Mouse (Mus musculus) adrenal gland, adult 2 months (tissue): Measurements from ENCODE around the gene Cygb. TPM values are rescaled to one million over a fixed set of nuclear protein-coding genes. Genes with fewer than 3 reads are reported as not detected.
"Not testable (repeated sequence)": the region's sequence is repeated elsewhere in the genome, so short reads cannot be mapped to it uniquely, and the experiment has no call there.

Experiments
- DNase-seq: peaks from one replicate; pipeline ENCODE4 v3.0.0; 2021
- polyA plus RNA-seq: library from polyadenylated mRNA; depleted of rRNA; stranded (reverse); fragments of >200 nt; gene quantifications from 2 replicates; pipeline ENCODE4 v1.2.3, GENCODE M21; 2012
- total RNA-seq, 2 experiments: library from RNA; stranded (reverse); gene quantifications; 2 replicates each; pipeline ENCODE4 v1.2.3; 2021

Cygb gene
- total and polyA plus RNA-seq, 3 experiments = 24.8 to 54.3 (median 46.8) TPM

DNA sequence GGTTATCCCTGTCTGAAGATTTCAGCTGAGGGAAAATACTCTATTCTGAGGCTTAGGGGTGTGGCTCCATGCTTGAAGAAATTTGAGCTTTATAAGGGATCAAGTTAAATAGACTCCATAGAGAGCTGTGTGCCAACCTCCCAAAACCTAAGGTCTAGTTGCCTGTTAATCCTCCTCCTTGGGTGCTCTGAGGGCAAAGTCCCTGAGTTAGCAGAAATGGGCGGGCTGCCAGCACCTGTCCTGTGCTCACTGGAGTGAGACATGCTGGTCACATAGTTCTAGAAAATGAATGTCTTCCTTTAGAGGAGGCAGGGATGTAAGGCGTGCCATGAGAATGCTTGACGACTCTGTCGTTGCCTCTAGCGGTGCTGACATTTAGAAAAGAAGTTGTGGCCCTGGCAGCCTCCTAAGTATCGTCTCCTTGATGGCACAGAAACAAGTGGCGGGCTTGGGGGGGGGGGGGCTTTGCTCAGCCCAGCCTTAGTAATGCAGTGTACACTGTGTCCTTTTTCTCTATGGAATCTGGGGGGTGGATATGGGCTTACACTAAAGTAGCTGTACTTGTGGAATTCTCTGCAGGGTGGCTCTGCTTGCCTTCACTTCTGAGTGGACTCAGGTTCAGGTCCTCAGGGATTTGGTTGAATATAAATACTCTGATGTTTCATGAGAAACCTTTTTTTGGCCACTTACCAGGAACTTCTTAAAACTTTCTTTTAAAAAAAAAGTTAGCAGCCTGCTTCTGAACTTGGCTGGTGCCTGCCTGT is 20.7 kb upstream of the Cygb start:
- DNase-seq = peak; percentile 79

DNA sequence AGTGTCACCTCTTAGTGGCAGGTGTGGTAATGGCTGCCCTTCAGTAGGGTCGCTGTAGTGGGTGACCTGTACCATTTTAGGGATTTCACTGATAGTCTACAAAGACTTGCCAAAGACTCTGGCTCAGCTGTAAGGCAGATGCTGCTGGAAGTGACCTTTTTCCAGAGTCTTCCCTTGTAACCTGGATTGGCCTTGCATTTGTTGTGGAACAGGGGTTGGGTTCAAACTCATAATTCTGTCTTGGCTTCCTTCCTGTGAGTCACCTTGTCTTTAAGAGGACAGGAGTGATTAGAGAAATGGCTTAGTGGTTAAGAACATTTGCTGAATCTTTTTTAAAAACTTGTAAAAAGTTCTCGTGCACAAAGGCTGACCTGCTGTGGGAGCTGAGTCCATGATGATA is 19.3 kb upstream of the Cygb start:
- no peak for DNase-seq

DNA sequence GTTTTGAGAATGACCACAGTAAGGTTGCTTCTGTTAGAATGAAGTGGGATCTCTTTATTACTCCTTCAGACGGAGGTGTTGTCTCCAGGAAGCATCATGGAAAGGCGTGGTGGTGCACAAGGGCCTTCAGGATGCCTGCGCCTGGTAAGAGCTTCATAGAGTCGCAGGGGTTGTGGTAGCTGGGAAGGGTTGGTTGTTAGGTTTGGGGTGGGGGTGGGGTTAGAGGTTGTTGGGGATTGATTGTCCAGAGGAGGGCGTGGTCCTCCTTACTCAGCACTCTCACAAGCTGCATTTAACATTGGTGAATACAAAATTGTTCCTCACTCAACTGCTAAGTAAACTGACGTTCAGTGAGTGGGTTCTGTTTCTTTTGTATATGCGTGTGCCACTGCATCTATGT is 18.5 kb upstream of the Cygb start:
- DNase-seq = no peak

DNA sequence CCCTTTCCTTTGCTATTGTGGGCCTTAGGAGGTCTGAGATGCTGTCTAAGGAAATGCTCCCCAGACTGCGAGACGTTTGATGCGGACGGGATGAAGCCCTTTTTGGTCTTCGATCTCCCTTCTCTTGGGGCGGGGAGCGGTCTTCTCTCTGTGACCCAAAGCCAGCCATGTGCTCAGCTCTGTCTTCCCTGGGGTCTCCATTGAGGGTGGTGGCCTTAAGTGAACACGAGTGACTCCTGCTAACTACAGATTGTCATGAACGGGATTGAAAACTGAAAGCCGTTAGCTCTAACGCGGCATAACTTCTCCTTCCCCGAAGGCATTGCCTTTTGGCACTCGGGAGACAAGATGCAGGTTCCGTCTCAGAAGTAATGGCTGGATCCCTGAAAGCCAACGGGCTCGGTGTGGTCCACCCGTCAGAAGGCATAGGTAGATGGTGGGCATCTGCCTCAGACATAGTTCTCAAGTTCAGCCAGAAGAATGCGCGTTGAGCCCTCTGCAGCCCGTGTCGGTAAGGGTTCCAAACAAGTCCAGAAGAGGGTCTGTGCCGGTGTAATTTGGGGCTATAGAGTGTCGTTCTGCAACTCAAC is 17.8 kb upstream of the Cygb start:
- no peak for DNase-seq

DNA sequence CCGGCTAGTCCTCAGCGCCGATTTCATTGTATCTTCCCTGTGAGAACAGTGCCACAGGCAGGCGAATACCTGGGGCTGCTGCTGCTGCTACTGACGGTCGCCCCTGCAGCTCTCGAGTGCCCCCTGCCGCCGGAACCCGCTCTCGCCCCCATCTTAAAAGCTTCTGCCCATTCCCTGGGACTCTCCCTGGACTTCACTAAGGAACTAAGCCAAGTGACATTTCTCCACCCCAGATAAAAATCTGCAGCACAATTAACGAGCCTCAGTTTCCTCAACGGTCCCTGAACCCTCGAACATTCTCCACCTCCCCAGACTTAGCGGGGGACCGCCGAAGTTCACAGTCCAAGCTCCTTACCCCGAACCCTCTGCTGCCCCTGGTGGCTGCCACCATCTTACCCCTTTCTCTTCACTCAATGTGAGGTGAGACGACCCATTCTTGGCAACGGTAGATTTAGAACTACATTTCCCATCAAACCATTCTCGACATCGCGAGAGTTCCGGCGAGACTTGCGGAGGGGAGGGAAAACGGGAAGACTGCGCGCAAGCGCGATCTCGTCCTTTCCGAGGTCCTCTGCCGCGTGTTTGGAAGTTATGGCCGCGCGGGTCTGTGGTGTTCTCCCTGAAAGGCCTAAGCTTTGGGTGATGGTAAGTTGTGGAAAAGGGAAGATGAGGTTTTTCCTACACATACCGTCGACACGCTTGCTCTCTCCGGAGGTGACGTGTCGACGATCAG is 17.2 kb upstream of the Cygb start:
- DNase-seq = peak; percentile 96

DNA sequence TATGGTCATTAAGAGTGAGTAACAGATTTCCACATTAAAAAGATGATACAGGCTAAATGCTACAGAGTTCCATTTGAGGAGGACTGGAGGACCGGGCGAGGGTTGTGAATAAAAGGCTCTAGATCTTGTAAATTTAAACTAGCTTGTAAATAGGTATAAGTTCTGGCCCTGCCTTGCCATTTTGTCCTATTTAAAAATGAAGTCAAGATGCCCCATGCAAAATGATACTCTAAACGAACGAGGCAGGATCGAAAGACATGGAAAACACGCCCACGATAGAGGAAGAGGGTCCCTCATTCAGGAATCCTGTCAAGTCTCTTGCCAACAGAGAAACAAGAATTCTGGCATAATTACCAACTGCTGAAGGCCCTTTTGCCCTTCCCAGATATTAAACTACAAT is 16.3 kb upstream of the Cygb start:
- no peak for DNase-seq

DNA sequence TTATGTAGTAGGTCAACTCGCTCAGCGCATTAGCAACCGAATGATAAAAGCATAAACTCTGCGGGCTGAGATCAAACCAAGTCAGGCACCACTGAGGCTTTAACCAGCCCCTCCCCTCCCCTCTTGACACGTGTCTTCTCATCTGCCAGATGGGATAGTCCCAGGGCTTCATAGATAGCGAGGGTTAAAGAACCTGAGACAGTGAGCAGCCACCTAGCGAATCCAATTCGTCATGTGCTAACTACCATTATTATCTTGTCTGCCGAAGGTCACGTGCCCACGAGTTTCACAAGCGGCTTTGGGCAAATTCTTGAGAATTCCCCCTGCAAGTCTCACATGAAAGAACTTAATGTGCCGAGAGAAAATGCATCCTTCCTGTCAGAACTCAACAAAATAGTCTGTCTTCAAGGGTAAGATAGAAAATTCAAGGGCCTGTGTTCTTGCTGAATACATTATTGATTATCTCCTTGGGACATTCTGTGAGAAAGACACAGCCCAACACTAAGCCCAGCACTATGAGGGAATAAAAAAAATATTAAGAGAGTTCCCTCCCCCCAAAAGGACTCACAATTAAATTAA is 15.8 kb upstream of the Cygb start:
- DNase-seq = no peak

DNA sequence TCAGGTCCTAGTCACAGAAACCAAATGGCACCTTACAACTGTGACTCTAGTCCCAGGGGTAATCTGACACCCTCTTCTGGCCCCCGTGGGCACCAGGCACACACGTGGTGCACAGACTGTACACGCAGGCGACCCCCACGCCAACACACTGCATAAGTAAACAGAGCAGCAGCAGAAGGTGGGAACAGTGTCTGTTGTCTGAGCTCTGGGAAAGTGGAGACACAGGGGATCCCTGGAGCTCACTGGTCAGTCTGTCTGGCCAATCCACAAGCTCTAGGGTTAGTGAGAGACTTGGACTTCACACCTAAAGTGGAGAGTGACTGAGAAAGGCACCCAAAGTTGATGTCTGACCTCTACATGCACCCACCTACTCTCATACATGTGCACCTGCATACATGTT is 15.2 kb upstream of the Cygb start:
- DNase-seq = no peak

DNA sequence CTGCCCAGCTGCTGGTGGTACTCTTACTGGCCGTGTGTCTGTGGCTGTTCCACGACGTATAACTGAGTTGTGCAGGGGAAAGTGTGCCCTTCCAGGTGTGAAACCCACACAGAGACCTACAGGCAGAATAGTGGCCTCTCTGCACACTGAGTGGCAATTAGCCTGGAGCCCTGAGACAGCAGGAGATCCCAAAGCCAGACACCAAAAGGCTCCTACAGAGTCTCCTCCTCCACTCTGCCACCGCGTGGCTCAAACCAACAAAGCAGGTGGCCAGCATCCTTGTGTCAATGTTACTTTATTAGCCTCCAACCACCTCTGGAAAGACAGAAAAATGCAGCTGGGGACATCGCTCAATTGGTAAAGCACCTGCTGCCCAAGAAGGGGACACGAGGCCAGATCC is 14.7 kb upstream of the Cygb start:
- no peak for DNase-seq

DNA sequence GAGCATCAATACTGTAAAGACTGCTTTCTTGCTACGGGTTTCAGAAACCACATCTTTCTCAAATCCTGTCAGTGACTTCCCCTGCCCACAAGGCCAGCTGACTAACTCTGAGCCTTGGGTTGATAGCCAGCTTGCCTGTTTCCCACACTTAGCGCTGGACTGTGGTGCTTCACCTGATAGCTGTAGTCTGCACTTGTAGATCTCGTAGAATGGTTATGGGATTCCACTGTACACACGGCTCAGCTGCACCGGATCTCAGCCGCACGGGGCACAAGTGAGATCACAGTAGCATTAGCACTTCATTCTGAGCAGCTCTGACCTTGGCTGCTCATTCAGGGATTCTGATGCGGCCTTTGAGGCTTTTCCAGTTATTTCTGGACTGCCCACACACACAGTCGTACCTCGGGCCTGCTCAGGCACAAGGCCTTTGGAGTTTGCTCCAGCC is 14.3 kb upstream of the Cygb start:
- peak; percentile 85 for DNase-seq

DNA sequence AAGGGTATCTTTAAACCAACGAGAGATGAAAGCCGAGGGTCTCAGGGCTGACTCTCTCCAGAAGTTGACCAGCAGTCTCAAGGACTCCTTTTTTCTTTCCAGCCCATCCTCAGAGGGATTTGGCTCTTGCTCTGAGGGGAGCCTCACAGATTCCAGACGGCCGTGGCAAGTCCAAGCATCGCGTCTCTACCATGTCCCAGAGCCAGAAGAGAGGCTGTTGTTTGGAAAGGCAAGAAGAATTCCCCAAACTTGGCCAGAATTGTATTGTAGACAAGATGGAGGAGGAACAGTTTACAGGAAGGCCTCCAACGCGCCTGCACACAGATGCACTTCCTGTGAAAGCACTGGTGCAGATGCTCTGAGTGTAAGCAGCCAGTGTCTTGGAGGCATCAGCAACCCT is 13.8 kb upstream of the Cygb start:
- peak; percentile 4 for DNase-seq

DNA sequence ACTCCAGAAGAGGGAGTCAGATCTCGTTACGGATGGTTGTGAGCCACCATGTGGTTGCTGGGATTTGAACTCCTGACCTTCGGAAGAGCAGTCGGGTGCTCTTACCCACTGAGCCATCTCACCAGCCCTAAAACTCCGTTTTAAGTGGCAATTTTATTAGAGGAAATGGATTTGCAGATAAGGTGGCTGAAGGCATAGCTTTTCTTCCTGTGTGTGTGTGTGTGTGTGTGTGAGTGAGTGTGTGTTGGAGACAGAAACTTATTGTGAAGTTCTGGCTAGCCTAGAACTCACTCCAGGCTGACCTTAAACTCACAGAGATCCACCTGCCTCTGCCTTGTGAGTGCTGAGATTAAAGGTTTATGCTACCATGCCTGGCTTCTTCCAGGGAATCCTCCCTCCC is 12.9 kb upstream of the Cygb start:
- not testable (repeated sequence) for DNase-seq

DNA sequence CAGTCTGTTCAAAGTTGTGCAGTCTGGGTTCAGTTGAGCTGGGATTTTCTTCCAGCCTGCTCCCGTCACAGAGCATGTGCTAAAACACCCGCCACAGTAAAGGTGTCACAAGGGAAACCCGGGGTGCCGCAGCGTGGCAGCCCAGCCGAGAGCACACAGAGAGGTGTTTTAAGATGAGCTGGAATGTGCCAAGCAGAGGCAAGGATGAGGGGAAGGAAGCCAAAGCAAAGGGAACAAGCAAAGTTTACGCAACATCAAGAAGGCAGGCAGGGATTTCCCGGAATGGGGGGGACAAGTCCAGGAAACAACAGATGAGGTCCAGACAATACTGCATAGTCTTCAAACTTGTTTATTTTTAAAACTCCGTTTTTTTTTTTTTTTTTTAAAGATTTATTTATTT is 12.5 kb upstream of the Cygb start:
- no peak for DNase-seq

DNA sequence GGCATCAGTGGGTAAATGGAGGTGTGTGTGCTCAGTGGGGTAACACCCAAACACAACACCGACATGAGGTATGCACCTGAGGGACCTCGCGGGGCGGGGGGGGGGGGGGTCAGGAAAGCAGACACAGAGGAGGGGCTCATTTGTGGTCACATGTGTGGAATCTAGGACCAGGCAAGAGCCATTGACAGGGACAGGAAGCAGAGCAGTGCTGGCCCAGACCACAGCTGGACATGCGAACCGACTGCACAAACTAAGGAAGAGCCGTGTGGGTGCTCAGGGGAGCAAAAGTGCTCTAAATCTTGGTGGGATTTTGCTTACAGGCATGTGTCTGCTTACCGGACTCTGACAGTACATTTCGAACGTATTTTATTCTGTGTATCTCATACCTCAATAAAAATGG is 11.2 kb upstream of the Cygb start:
- DNase-seq = no peak

DNA sequence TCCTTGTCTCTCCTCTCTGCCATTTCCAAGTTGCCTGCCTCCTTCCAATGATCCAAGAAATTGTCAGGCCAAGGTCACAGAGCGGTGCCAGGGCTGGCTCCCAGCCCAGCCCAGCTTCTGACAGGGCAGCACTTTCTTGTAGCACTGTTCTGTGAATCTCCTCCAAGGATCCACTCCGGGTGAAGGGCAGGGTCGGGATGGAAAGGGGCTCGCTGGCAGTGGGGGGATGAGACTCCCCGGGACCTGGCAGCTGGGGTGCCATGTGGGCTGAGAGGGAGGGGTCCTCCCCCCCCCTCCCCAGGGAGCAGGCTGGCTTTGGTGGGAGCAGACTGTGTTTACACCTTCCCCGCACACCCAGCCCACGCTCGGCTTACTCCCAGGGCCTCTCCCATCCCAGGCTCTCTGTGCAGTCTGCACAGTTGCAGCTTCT is 7.8 kb upstream of the Cygb start:
- peak; percentile 89 for DNase-seq

DNA sequence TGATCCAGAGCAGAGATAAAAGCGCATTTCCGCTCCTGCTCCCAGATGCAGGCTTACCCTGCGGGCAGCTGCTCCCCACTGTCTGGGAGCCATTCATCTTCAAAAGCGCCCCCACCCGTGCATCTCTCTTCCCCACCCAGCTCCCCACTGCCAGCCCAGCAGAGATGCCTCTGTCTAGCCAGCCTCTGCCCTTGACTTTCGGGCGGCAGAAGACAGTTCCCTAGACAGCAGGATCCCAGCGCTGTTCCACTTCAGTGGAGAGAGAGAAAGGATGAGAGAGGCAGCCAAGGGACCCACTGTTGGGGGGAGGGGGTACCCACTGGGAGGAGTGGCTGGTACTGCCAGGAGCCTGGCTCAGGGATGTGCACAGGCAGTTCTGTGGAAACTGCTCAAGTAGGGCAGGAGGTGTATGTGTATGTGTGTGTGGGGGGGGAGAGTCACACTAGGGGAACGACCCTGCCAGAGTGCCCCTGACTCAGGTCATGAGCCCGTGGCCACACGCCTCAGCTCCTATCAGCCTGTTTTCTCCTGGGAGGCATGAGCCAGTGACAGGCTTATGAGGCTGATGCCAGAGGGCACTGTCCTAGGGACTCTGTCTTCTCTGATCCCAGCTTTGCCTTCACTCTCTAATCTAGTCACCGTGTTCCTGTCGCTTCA is 7.3 kb upstream of the Cygb start:
- DNase-seq = peak; percentile 74

DNA sequence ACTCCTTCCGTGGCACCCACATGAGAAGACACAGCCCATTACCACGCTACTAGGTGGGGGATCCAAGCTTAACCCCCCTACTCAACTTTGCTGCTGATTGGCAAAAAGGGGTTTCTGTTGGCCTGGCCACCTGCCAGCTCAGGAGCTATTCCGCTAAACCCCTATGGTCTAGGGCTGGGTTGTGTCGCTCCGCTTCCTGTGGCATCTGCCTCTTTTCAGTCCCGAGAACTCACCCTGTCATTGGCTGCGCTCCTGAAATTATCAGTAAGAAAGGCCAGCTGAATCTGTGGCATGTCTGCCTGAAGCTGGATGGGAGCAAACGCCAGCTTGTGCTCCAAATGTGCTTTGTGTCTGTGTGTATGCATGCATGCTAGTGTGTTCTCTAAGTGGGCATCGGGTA is 6.1 kb upstream of the Cygb start:
- DNase-seq = no peak

DNA sequence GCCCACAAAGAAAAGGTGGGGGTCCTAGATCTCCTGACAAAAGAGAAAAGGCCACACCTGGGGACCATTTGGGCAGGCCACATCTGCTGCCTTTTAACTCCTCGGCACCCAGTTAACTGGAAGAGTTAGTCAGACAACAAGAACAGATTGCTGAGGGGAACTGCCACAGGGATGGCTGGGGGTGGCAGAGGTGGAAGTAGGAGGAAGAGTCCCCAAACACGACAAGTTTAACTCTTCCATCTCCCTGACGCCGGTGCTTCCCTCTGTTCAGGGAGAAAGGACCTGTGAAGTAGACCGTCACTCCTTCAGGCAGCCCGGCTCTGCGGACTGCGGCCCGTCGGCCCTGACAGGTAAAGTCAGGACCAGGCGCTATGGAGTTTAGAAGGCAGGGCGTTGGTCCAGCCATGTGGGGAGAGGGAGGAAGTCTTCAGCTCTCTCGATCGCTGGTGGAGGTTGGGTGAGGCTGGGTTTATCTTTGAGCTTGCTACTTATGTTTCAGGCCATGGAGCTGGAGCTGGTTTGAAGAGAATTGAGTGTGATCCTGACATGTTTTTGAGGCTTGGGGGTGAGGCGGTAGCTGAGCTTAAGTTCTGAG is 5.0 kb upstream of the Cygb start:
- no peak for DNase-seq

DNA sequence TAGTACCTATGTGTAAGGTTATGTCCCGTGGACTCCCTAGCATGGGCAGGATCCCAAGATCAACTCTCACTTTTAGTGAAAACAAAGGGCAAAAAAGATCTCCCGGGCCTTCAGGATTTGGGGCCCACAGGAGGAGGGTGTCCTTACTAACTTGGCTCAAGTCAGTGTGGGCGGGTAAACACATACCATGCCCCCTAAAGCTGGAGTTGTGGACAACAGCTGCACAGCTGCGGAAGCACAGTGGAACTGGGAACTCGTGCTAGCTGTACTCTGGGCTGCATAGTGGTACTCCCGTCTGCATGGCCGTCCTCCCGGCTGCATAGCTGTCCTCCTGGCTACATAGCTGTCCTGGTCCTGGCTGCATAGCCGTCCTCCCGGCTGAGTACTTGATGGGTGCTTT is 4.1 kb upstream of the Cygb start:
- no peak for DNase-seq

DNA sequence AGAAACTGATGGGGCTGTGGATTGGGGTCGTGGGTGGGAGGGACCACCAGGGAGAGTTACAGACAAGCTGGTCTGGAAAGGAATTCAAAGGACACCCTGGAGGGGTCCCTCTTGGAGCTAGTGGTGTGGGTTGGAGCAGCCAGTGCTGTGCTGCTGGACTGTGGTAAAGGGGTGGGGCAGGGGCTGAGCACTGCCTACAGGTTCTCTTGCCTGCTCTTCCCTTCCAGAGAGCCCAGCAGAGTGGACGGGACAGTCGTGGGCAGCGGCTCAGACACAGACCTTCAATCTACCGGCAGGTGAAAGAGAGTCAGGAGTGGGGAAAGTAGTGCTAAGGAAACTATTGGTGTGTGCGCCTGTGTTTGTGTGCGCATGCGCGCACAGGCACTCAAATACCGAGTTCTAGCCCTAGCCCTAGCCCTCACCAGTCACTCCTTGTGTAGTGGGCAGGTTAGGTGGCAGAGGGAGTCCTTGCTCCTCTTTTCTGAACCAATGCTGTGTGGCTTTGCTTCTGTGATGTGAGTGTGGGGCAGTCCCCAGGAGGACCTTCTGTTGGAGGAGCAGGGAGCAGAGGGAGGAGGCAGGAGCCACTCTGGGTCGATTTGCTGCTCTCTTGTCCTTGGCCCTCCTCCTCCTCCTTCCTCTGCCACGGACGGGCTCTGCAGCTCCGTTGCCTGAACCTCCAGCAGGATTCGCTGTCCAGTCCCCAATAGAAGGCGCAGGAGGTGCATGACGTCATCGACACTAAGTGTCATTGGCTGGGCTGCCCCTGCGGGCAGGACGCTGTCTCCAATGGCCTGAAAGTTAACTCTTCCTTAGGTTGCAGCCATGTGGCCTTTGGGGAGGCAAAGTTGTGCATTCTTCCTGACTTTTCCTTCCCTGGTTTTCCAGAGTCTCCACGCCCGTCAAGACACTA is 3.5 kb upstream of the Cygb start:
- DNase-seq = peak; percentile 96
